Mouse (Mus musculus) CH12.LX (cell line): ENCODE measurements at regions not wholly inside any gene's neighbourhood (a gene's known extent, or its start where the extent isn't known, plus 50 kb on each side); places are given as distances from the start of the nearest gene placed in this dataset.

Experiments used
- CHD2 ChIP-seq: IDR thresholded peaks from 2 replicates; pipeline ENCODE4 v1.6.1; 2011; ENCODE audit warnings: low read length, improper control_type of control experiment
- CTCF ChIP-seq, 2 experiments: IDR thresholded peaks in 1 of 2; conservative IDR thresholded peaks in 1 of 2; 2 replicates each; pipeline ENCODE4 v1.5.1; 2011 to 2012; ENCODE audit warnings: low read depth in 2 of 2, low read length in 2 of 2, improper control_type of control experiment in 1 of 2, inconsistent platforms in 1 of 2, mild to moderate bottlenecking in 1 of 2, moderate library complexity in 1 of 2
- EP300 ChIP-seq: IDR thresholded peaks from 2 replicates; pipeline ENCODE4 v1.6.1; 2011; ENCODE audit warnings: low read length, improper control_type of control experiment
- JUN ChIP-seq: IDR thresholded peaks from 2 replicates; pipeline ENCODE4 v1.6.1; 2011; ENCODE audit warnings: low read depth, mild to moderate bottlenecking, low read length, improper control_type of control experiment, moderate library complexity; ENCODE audit not compliant: insufficient read depth
- JUND ChIP-seq: conservative IDR thresholded peaks from 2 replicates; pipeline ENCODE4 v1.6.1; 2011; ENCODE audit warnings: low read depth, low read length, improper control_type of control experiment
- MAZ ChIP-seq: IDR thresholded peaks from 2 replicates; pipeline ENCODE4 v1.6.1; 2012; ENCODE audit warnings: low read depth, mild to moderate bottlenecking, inconsistent platforms, low read length, improper control_type of control experiment, moderate library complexity
- MXI1 ChIP-seq: IDR thresholded peaks from 2 replicates; pipeline ENCODE4 v1.6.1; 2011; ENCODE audit warnings: mild to moderate bottlenecking, low read depth, low read length, improper control_type of control experiment
- NRF1 ChIP-seq: IDR thresholded peaks from 2 replicates; pipeline ENCODE4 v1.6.1; 2014; ENCODE audit warnings: low read depth, mild to moderate bottlenecking, inconsistent platforms, low read length, improper control_type of control experiment, moderate library complexity
- PAX5 ChIP-seq: IDR thresholded peaks from 2 replicates; pipeline ENCODE4 v1.6.1; 2012; ENCODE audit warnings: low read length, inconsistent platforms, mixed read lengths
- USF1 ChIP-seq: IDR thresholded peaks from 2 replicates; pipeline ENCODE4 v1.6.1; 2014; ENCODE audit warnings: low read depth, mild to moderate bottlenecking, inconsistent platforms, low read length, improper control_type of control experiment
- USF2 ChIP-seq: conservative IDR thresholded peaks from 2 replicates; pipeline ENCODE4 v1.6.1; 2011; ENCODE audit warnings: low read depth, low read length, improper control_type of control experiment
- ZNF384 ChIP-seq: IDR thresholded peaks from 2 replicates; pipeline ENCODE4 v1.6.1; 2012; ENCODE audit warnings: low read depth, low read length, improper control_type of control experiment, inconsistent platforms

DNA sequence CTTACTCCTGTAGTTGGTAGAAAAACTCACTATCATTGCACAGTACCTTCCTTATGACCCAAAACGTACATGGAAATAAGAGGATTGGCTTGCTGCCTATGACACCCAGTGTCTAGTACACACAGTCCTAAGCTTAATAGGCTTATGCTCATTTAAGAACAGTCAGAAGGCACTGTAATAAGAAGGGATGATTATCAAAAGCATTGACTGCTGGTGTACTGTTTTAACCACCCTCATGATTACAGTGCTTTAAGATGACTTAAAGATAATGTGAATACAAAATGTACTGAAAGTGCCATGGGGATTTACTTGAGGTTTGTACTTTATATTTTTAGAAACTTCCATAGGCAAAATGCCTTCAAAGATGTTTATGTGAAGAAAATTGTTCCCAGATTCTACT, 586.0 kb upstream of the 4930452B06Rik start:
- no peak for TF ChIP-seq PAX5
- no peak for TF ChIP-seq ZNF384
- no peak for TF ChIP-seq CTCF (conservative IDR thresholded peaks at IDR 0.05 in 1 of 2, IDR thresholded peaks at IDR 0.05 in 1 of 2; ENCODE audit: low read depth in 2 of 2, low read length in 2 of 2)
- TF ChIP-seq USF1, result no peak
- no peak for TF ChIP-seq JUN
- no peak for TF ChIP-seq CHD2
- no peak for TF ChIP-seq MXI1
- TF ChIP-seq JUND, result no peak
- TF ChIP-seq USF2, result no peak
- no peak for TF ChIP-seq EP300
- TF ChIP-seq NRF1, result no peak
- TF ChIP-seq MAZ, result no peak
